Mouse (Mus musculus) E14TG2a.4 (cell line): ENCODE measurements around the gene Pdlim5.

Experiments
- H3K27me3 ChIP-seq: 2 replicates; pipeline ENCODE4 v1.6.1; 2014; ENCODE audit warnings: low read length, control low read depth; ENCODE audit not compliant: insufficient read depth
- H3K36me3 ChIP-seq: 2 replicates; pipeline ENCODE4 v1.6.1; 2014; ENCODE audit warnings: low read length, control low read depth; ENCODE audit not compliant: insufficient read depth
- H3K4me1 ChIP-seq: replicated peaks from 2 replicates; pipeline ENCODE4 v1.6.1; 2014; ENCODE audit warnings: low read depth, low read length, control low read depth
- H3K4me3 ChIP-seq: replicated peaks from 2 replicates; pipeline ENCODE4 v1.5.1; 2014; ENCODE audit warnings: mild to moderate bottlenecking, low read length
- H3K9me3 ChIP-seq: 2 replicates; pipeline ENCODE4 v1.6.1; 2014; ENCODE audit warnings: low read length, control low read depth
- CTCF ChIP-seq: conservative IDR thresholded peaks from 2 replicates; pipeline ENCODE4 v1.5.1; 2014; ENCODE audit warnings: low read length
- NANOG ChIP-seq: IDR thresholded peaks from 2 replicates; pipeline ENCODE4 v1.6.1; 2014; ENCODE audit warnings: borderline replicate concordance, low read length, mixed read lengths
- POU5F1 ChIP-seq: IDR thresholded peaks from 2 replicates; pipeline ENCODE4 v1.6.1; 2014; ENCODE audit warnings: low read length, borderline replicate concordance

Pdlim5 gene

DNA sequence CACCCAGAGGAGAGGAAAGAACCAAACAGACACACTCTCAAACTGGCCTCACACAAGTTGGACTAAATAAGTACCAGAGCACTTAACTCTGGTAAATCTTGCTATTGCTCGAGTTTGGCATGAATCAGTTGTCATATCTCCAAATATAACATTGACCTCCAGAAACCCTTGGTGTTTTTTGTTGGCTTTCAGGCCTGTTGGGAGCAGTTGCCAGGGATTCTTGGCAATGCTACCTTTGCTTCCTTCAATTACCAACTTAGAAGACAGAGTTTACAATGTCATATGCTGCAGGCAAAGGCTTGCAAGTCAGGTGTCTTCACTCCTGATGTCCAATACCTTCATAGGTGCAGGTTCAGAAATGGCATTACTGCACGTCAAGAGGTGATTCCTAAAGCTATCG lies 26.0 kb upstream of the Pdlim5 start:
- Histone ChIP-seq H3K4me1 (no peaks in the 10 kb centered on the region), H3K4me3 (no peak overlapping the region), H3K9me3 (no peaks in the 10 kb centered on the region)

DNA sequence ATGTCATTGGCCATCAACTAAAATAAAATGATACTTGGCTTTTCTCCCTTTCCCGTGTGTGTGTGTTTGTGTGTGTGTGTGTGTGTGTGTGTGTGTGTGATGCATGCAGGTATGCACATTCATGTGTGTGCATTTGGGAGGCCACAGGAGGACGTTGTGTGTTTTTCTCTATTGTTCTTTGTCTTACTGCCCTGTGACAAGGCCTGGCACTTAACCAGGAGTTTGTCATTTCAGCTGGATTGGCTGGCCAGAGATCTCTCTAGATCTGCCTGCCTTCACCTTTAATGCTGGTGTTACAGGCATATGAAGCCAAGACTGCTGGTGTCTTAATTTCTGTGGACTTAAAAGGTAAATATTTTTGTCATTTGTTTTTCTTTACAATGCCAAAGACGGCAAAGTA lies 22.5 kb upstream of the Pdlim5 start:
- Histone ChIP-seq H3K4me1 (no peaks in the 10 kb centered on the region), H3K4me3 (no peak overlapping the region), H3K36me3 (no peaks in the 10 kb centered on the region), H3K9me3 (no peaks in the 10 kb centered on the region), H3K27me3 (no peaks in the 10 kb centered on the region)
- TF ChIP-seq CTCF (no peak), POU5F1 (no peak), NANOG (no peak)

More for the DNA sequence above, 26.0 kb upstream of the Pdlim5 start:
- Histone ChIP-seq H3K27me3 (no peaks in the 10 kb centered on the region), H3K36me3 (no peaks in the 10 kb centered on the region)
- TF ChIP-seq NANOG (no peak), CTCF (no peak)

DNA sequence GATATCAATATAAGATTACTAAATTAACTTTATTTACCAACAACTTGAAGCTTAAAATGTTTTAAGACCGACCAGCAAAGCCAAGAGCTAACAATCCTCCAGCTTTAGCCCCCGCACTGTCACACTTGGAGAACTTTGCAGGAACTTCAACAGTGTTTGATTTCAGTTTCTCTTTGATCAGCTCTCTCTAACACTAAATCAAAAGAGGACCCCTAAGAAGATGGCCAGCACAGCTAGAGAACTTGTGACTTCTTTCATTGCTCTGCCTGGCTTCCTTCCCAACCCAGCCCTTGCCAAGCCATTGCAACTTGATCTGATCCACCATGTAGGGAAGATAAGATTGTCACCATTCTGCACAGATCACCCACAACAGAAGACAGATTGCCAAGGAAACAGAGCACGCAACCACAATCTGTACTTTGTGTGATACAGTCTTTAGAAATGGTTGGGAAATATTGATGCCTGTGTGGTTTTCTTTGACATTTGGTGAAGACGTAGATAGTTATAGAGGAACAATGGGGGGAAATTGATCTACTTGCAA lies 17.9 kb upstream of the Pdlim5 start:
- H3K4me3 ChIP-seq = no peak overlapping the region
- TF ChIP-seq CTCF (no peak), POU5F1 (no peak), NANOG (no peak)
- no peaks in the 10 kb centered on the region for H3K4me1 ChIP-seq
- no peaks in the 10 kb centered on the region for H3K9me3 ChIP-seq
- no peaks in the 10 kb centered on the region for H3K27me3 ChIP-seq
- H3K36me3 ChIP-seq = no peaks in the 10 kb centered on the region

DNA sequence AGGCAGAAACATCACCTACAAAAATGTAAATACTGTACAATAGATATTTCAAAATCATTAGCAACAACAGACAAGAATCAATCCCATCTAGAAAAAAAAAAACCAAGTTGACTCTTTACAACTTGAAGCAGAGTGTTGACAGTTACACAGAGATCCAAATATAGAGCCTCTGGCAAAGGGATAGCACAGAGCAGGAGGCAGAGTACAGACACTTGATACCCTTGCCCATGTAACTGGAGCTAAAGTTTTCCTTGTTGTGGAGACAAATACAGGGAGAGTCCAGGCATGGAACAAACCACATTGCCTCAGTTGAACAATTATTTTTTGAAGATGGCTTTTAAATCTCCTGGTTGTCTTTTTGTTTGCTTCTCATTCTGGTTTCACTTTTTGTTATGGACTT lies 15.4 kb upstream of the Pdlim5 start:
- H3K36me3 ChIP-seq = no peaks in the 10 kb centered on the region
- H3K9me3 ChIP-seq = no peaks in the 10 kb centered on the region
- no peaks in the 10 kb centered on the region for H3K4me1 ChIP-seq
- TF ChIP-seq NANOG = no peak
- TF ChIP-seq POU5F1 = no peak
- TF ChIP-seq CTCF = no peak
- H3K27me3 ChIP-seq = no peaks in the 10 kb centered on the region
- H3K4me3 ChIP-seq = no peak overlapping the region

DNA sequence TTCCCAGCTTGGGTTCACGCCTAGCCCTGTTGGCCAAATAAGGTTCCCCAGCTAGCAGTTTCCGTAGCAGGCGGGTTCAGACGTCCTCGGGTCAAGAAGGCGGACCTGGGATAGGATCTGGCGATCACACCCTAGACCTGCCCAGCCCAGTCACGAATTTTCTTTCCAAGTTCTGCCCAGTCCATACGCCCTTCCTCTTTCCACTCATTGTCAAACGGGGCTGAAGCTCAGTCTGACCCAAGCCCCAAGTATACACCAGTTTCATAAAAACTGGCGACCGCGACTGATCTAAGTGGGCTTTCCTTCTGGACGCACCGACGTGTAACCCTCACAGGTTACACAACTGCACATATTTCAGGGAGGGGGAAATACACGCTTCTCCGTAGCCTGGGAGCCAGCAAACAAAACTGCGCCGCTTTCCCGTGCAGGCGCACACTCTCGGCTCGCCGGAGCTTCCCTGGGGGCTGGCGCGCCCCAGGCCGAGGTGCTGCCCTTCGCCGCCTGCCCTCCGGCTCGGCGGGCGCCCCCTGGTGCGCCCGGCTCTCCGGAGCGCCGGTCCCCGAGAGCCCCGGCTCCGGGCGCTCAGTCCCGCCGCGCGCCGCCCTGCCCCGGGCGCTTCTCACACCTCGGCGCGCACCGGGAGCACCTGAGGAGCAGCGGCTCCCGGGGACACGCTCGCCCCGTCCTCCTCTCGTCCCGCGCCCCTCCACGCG lies 544 bp downstream of the Pdlim5 start:
- Histone ChIP-seq H3K4me3 (peak overlapping the region; percentile 89), H3K9me3 (no peaks in the 10 kb centered on the region), H3K27me3 (no peaks in the 10 kb centered on the region), H3K36me3 (peaks cover 11% of the 10 kb centered on the region), H3K4me1 (peaks cover 26% of the 10 kb centered on the region)
- TF ChIP-seq POU5F1 (no peak), CTCF (no peak), NANOG (no peak)

DNA sequence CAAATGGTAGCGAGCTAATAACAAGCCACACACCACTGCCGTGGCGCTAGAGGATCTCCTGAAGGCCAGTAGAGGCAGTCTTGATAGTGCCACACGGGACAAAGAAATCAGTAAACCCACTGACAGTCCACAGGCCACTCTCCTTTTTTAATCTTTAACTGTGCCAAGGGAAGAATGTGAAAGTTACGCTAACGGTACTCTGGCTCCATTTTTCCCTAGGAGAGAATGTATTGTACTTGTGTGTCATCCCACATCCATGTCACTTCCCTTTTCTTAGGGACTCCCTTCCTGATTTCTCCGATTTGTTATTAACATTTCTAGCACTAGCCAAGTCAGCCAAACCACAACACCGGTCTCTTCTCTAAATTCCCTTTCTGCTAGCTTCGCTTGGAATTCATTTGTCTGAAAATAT lies 1.5 kb downstream of the Pdlim5 start:
- TF ChIP-seq CTCF = no peak
- no peak for TF ChIP-seq POU5F1
- TF ChIP-seq NANOG = no peak
- Histone ChIP-seq H3K36me3 (peaks cover 11% of the 10 kb centered on the region), H3K4me3 (peak overlapping the region; percentile 89), H3K4me1 (peaks cover 30% of the 10 kb centered on the region), H3K27me3 (no peaks in the 10 kb centered on the region), H3K9me3 (no peaks in the 10 kb centered on the region)

DNA sequence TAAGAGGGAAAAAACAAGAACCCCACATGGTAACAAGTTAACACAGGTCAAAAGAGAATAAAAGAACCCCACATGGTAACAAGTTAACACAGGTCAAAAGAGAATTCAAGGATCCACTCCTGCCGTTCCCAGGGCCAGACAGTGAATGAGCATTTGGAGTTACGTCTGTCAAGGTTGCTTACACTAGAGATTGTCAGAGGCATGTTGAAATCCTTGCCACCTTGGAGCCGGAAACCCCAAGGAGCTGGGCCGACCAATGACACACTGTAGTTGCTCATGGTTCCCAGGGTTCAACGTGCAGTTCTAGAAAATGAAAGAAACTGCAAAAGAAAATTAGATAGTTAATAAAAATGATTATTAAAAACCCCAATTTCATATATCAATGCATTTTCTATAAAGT lies 4.0 kb downstream of the Pdlim5 start:
- Histone ChIP-seq H3K4me3 (no peak overlapping the region), H3K4me1 (peaks cover 30% of the 10 kb centered on the region), H3K9me3 (no peaks in the 10 kb centered on the region), H3K36me3 (peaks cover 16% of the 10 kb centered on the region), H3K27me3 (no peaks in the 10 kb centered on the region)
- TF ChIP-seq POU5F1 (no peak), NANOG (no peak), CTCF (no peak)

DNA sequence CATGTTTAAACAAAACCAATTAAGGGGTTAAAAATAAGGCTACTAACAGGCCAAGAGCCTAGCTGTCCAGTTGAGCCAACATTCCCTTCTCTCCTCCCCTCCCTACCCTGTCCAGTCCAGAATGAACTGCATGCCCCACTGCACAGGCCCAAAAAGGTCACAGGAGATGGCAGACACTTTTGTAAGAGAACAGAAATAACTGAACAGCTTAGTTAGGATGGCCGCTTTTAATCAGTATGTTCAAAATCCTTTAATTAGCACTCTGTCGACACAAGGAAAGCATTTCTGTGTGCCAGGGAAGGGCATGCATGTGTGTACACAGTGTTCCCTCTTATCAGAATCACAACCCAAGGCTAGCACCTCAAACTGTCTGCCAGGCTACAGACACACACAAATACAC lies 5.2 kb downstream of the Pdlim5 start:
- no peaks in the 10 kb centered on the region for H3K9me3 ChIP-seq
- TF ChIP-seq CTCF = no peak
- no peak for TF ChIP-seq POU5F1
- TF ChIP-seq NANOG = no peak
- H3K4me1 ChIP-seq = peaks cover 23% of the 10 kb centered on the region
- H3K27me3 ChIP-seq = no peaks in the 10 kb centered on the region
- no peak overlapping the region for H3K4me3 ChIP-seq
- H3K36me3 ChIP-seq = peaks cover 17% of the 10 kb centered on the region

DNA sequence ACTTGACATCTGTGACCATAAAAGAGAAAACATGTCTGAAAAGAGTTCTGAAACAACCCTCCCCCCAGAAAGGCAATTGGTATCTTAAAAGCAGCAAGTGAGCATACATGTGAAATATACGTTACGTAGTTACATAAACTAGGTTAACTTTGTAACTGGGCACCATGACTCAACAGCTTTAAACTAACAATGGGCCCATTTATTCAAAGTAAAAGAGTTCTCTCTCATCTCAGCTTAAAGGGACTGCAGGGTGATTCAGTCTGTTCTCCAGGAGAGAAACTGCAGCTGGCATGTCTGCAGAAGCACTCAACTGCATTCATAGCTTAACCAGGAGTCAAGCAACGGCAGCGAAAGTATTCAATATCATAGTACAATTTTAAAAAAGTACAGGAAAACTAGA lies 7.3 kb downstream of the Pdlim5 start:
- Histone ChIP-seq H3K4me3 (no peak overlapping the region), H3K9me3 (no peaks in the 10 kb centered on the region), H3K4me1 (peaks cover 8% of the 10 kb centered on the region), H3K27me3 (no peaks in the 10 kb centered on the region), H3K36me3 (peaks cover 27% of the 10 kb centered on the region)
- TF ChIP-seq POU5F1 (no peak), NANOG (no peak), CTCF (no peak)
